Mouse (Mus musculus) gonadal fat pad, adult 2 months (tissue): Measurements from ENCODE around the gene Ppp1r21. TPM values are rescaled to one million over a fixed set of nuclear protein-coding genes. Genes with fewer than 3 reads are reported as not detected.
A peak's percentile ranks its signal among the peaks of the same experiment; 100 is the strongest.

Source experiments
- DNase-seq: peaks from one replicate; pipeline ENCODE4 v3.0.0-alpha.2; 2012; ENCODE audit warnings: low read depth
- polyA plus RNA-seq: library from polyadenylated mRNA; depleted of rRNA; stranded (reverse); fragments of >200 nt; gene quantifications from 2 replicates; pipeline ENCODE4 v1.2.3, GENCODE M21; 2012; rRNA removed

Gene Ppp1r21
- 21.9 and 22.8 TPM in 2 replicates for polyA plus RNA-seq

DNA sequence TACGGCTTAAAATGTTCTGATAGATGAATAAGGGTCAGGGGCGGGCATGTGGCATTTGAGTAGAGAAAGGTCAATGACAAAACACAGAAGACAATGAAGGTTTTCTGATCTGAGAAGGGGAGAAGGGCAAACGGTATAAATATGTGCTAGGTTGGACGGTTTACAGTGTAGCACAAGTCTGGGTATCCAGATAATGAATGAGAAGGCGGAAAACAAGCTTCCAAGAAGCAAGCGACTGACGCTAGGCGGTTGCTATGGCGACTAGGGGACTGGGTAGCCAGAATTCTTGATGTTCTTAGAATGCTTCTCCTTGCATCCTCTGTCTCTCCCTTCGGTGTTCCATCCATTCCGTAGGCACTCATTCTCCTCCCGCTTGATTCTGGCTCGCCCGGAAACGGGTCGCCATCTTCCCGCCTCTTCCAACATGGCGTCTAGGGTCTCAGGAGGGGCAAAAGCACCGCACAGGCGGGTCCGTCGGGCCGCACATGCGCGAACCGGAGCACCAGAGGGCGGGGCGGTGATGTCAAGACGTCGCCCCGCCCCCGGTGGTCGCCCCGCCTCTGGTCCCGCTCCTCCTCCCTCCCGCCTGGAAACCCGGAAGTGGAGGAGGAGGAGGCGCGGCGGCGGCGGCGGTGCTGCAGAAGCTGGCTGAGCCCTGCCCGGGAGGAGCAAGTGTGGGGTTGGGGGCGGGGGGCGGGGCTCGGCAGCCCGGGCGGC lies at the start of gene Ppp1r21:
TSS of gene Ppp1r21 (plus strand) at position 600 of the 717 bp plus-strand sequence.
- DNase-seq, result peak; percentile 30

DNA sequence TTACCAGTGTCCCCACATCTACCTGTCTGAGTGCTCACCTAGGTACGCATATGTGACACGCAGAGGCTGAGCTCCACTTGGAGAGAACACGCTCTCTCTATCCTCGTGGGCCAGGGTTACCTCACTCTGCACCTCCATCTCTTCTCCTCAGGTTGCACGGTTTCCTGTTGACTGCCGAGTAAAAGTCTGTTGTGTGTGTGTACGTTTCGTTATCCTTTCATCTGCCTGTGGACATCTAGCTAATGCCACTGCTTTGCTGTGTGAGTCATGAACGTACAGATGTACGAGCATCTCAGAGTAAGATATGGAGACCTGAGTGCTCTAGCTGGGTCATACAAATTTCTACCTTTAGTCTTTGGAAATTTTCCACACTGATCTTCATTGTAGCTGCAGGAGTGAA lies 49.5 kb upstream of the Ppp1r21 start:
- DNase-seq, result no peak

DNA sequence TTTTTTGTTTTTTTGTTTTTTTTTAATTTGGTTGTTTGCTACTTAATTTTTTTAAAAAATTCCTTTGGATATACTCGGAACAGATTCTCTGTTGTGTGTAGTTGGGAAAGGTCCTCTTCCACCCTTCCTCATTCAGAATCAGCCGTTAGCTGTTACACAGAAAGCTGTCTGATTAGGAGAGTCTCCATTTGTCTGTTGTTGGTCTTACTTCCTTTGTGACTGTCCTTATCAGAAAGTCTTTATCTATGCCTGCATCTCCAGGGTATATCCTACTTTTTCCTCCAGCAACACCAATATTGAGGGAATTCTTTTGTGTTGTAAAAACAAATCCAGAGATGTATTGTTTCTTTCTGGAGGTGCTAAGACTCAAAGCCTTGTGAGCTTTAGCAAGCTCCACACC lies 48.9 kb upstream of the Ppp1r21 start:
- no peak for DNase-seq

- DNase-seq, result no peak
Measured at GRCm38 (mm10) chr17:88481587-88481986, 48.3 kb upstream of the Ppp1r21 start.

GRCm38 (mm10) chr17:88484539-88484938 lies 45.4 kb upstream of the Ppp1r21 start:
- DNase-seq, result no peak

DNA sequence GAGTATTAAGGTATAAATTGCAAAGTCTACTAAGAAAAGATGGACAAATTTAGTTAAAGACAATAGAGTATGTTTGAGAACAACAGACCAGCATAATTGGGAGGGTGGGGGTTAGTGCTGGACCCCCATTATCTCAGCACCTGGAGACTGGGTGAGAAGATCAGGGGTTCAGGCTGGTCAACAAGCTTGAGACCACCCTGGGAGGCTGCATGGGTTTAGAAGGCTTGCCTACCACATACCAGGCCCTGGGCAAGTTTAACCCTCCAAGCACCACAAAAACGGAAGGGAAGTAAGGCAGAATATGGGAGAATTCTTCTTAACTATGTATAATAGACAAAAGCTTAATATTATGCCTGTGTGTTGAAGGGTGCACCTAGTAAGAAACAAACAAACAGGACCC lies 45.0 kb upstream of the Ppp1r21 start:
- no peak for DNase-seq

GRCm38 (mm10) chr17:88490546-88490945 lies 39.4 kb upstream of the Ppp1r21 start:
- DNase-seq, result no peak

- no peak for DNase-seq
Measured at GRCm38 (mm10) chr17:88491366-88492106, 38.4 kb upstream of the Ppp1r21 start.

GRCm38 (mm10) chr17:88492107-88492460 lies 37.8 kb upstream of the Ppp1r21 start:
- no peak for DNase-seq

DNA sequence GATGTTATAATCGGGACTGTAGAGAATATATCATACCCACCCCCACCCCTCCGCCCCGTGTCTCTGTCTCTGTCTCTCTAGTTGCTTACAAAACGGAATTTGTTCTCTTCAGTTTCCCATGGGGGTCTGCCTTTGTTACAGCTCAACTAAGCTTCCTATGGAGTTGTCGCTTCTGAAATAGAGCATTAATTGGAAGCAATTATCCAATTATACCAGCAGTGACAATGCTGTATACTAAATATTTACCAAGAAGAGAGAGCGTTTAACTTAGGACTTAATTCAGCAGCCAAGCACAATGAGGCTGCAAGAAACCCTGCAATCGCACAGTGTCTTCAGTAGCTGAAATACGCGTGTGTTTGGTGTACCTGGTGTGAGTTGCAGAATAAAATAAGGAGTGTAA lies 36.4 kb upstream of the Ppp1r21 start:
- DNase-seq, result no peak

DNA sequence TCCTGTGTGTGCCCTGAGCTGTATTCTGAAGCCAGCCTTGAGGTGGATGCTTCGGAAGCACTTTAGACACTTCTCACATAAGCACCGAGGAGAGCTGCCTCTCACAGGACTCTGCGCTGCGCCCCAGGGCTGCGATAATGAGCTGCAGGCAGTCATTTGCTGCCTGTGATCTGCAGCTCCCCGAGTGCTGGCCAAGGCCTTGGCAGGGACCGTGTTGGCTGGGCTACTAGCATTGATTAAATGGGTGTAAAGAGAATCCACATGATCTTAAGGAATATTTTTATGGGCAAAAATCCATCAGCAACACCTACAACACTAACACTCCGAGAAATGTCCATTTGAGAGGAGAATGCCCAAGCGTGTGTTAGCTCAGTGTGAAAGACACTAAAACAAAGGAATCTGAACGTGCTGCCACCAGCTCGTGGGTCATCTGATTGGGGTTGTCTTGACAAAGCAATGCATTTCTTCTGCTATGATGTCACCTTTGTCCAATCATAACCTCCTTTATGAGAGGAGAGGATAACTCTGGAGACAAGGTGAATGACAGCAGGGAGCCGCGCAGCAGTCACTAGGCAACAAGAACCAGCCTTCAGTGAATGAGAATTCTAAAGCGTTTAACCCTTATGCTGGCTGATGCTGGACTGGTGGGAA lies 35.7 kb upstream of the Ppp1r21 start:
- no peak for DNase-seq

DNA sequence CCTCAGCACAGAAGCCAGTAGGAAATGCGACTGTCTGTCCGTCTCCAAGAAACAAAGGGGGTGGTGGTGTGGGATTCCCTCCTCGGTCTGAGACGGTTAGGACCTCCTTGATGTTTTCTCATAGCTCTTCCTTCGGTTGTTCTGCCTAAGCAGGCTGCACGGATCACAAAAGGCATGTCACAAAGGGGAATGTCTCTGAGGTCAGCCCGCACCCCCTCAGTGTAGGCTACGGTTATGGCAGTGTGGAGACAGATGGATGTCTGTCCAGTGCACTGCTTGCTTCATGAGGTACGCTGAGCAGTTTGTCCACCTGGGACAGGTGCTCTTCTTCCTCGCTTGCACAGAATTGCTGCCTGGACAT lies 35.2 kb upstream of the Ppp1r21 start:
- no peak for DNase-seq

- DNase-seq, result no peak
Measured at GRCm38 (mm10) chr17:88498090-88498682, 31.7 kb upstream of the Ppp1r21 start.

DNA sequence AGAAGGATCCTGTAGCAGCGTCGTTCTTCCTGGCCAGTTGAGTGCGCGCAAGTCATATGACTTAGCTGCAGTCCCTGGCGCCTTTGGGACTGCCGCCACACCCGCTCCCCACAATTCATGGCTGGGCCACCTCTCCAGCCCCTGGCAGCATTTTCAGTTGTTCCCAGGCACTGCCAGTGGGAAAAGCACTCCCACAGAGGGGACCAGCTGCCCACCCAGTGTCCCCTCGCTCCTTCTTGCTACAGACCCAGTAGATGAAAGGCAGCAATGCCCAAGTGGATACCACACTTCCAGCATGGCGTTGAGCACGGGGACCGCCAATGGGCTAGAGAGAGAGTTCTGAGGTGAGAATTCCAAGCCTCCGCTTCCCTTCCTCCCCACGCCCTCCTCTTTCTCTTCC lies 25.9 kb upstream of the Ppp1r21 start:
- DNase-seq, result no peak

GRCm38 (mm10) chr17:88505275-88505723 lies 24.6 kb upstream of the Ppp1r21 start:
- DNase-seq, result no peak

- no peak for DNase-seq
Measured at GRCm38 (mm10) chr17:88505941-88506340, 24.0 kb upstream of the Ppp1r21 start.

GRCm38 (mm10) chr17:88507376-88507775 lies 22.5 kb upstream of the Ppp1r21 start:
- DNase-seq, result no peak

DNA sequence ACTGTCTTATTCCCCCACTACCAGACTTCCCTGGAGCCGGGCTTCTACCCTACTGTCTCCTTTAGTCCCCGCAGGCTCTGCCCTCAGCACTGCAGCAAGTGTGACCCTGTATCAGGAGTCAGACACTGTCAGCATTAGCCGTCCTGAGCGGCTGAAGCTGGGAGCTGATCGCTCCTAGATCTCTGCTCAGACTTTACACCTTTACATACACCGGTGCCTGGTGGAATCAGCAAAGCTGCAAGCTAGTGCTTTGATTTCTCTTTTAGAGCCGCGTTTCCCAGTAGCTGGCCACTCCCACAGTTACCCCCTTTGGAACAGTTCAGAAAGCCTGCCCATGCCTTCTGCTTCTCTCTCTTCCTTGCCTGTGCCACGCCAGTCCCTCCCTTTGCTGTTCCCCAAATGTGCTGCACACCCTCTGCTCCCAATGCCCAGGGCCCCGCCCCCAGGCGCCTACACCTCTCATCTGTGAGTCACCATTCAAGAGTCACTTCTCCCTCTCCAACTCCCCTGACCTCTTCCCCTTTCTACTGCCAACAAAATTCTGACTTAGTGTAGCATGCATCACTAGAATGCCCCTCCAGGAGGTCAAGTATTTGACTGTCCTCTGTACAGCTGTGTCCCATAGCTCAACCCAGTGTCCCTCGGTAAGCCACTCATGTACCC lies 20.9 kb upstream of the Ppp1r21 start:
- no peak for DNase-seq

GRCm38 (mm10) chr17:88509999-88510398 lies 19.9 kb upstream of the Ppp1r21 start:
- no peak for DNase-seq

DNA sequence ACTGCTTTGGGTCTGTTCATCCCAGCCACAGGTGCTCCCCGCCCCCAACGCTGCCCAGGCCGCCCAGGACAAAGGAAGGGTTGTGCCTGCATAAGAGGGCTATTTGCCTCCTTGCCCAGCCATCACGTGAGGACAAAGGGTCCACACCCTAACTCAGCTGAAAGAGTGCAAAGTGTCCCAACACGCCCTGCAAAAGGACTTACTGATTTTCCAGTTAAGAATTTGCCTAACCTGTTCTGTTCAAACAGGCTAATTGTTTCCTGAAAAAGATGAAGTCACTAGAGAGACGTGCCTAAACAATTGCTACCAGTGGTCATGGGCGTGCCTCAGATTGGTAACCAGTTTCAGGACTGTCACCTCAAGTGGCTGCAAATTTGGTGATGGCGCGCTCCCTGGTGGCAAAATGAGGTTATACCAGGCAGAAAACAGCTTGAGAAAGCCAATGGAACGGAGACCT lies 18.8 kb upstream of the Ppp1r21 start:
- no peak for DNase-seq

DNA sequence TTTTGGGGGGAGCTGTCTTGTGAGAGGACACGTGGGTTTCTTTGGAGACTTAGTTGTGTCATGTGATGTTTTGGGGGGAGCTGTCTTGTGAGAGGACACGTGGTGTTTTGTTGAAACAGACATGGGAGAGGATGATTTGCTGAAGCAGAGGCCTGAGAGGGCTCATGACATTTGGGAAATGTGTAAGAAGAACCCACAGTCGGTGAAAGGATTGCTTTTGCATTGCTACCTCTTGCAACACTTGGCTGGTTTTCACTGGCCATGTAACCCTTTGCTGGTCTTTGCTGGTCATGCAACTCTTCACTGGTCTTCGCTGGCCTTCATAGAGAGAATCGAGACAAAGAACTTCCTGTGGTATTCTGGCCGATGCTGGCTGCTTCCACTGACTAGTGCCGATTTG lies 13.4 kb upstream of the Ppp1r21 start:
- no peak for DNase-seq

GRCm38 (mm10) chr17:88527781-88528180 lies 2.1 kb upstream of the Ppp1r21 start:
- DNase-seq, result no peak
